Mouse (Mus musculus) small intestine, adult 2 months (tissue): ENCODE results near the gene Arsb.

ENCODE experiments used
- CTCF ChIP-seq: fragments of 200-500 bp; IDR thresholded peaks from 2 replicates; pipeline ENCODE4 v1.5.1; 2012; ENCODE audit warnings: low read depth, mild to moderate bottlenecking, control low read depth, inconsistent platforms, low read length, moderate library complexity, mixed read lengths; ENCODE audit not compliant: insufficient replicate concordance, insufficient read length; ENCODE audit errors: extremely low read depth
- POLR2A ChIP-seq: fragments of 200-500 bp; IDR thresholded peaks from 2 replicates; pipeline ENCODE4 v1.6.1; 2012; ENCODE audit warnings: low read depth, mild to moderate bottlenecking, control low read depth, inconsistent platforms, low read length, moderate library complexity

DNA sequence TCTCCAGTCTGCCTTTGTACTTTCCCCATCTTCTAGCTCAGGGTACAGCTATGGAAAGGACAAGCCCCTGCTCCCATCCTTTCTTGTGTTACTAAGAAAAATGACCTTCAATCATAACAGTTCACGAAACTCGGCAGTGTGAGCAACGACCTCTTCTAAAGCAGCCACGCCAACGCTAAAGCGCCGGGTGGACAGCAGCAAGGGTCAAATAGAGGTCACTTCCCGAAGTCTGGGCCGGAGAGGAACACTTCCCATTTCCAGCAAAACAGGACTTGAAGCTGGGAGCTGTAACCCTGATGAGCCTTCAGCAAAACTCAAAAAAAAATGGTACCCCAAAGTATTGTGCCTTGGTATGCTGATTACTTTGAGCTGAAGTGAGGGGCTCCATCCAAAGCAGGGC is 179.6 kb downstream of the Arsb start:
- TF ChIP-seq CTCF: no peak
- no peak for TF ChIP-seq POLR2A
